Mouse (Mus musculus) gastrocnemius, adult 18-20 months (tissue): ENCODE measurements around the gene Olfr743. TPM values are rescaled to one million over a fixed set of nuclear protein-coding genes. Genes with fewer than 3 reads are reported as not detected.
"Not testable (repeated sequence)": the region's sequence is repeated elsewhere in the genome, so short reads cannot be mapped to it uniquely, and the experiment has no call there.

ENCODE experiments used
- DNase-seq: peaks from one replicate; pipeline ENCODE4 v3.0.0; 2021; ENCODE audit warnings: low spot score
- long read RNA-seq, 2 experiments: library from polyadenylated mRNA; stranded (forward); transcript quantifications; one replicate each; pipeline ENCODE4 v2.0.0; 2021
- total RNA-seq, 2 experiments: library from RNA; stranded (reverse); gene quantifications; 2 replicates each; pipeline ENCODE4 v1.2.3; 2021

The Olfr743 gene
- total RNA-seq = not detected
- long read RNA-seq, experiment 1 = 0 reads
- long read RNA-seq, experiment 2 = 0 reads

GRCm38 (mm10) chr14:50521539-50521938, at the start of gene Olfr743:
TSS of gene Olfr743 (plus strand) at chr14:50521839.
- no peak for DNase-seq

- no peak for DNase-seq
These were observed 49.2 kb upstream of the Olfr743 start, which contains the start of gene Olfr741 for GRCm38 (mm10) chr14:50472438-50472837. TSS of gene Olfr741 (plus strand) at chr14:50472738.

- no peak for DNase-seq
These were observed 43.2 kb upstream of the Olfr743 start for GRCm38 (mm10) chr14:50478406-50478805.

GRCm38 (mm10) chr14:50503300-50503699, 18.3 kb upstream of the Olfr743 start, which contains the start of gene Olfr742:
TSS of gene Olfr742 (plus strand) at chr14:50503600.
- DNase-seq = no peak

GRCm38 (mm10) chr14:50552734-50553133, 31.1 kb downstream of the Olfr743 start:
- no peak for DNase-seq

GRCm38 (mm10) chr14:50573056-50573455, 51.4 kb downstream of the Olfr743 start:
- not testable (repeated sequence) for DNase-seq

Other genes starting within 250 kb of the Olfr743 start
- gene Olfr732, start 237.6 kb upstream of the Olfr743 start, total RNA-seq = not detected
- not detected for gene Olfr733, start 220.3 kb upstream of the Olfr743 start, total RNA-seq
- gene Olfr734, start 195.1 kb upstream of the Olfr743 start, total RNA-seq = not detected
- not detected for gene Olfr735, start 173.0 kb upstream of the Olfr743 start, total RNA-seq
- not detected for gene Tlr11, start 163.9 kb upstream of the Olfr743 start, total RNA-seq
- gene Olfr736, start 140.7 kb upstream of the Olfr743 start, total RNA-seq = not detected
- not detected for gene Olfr738, start 114.3 kb upstream of the Olfr743 start, total RNA-seq
- not detected for gene Olfr739, start 103.2 kb upstream of the Olfr743 start, total RNA-seq
- gene Olfr740, start 76.3 kb upstream of the Olfr743 start, total RNA-seq = not detected
- gene Olfr741, start 49.1 kb upstream of the Olfr743 start, total RNA-seq = not detected
- gene Olfr742, start 18.2 kb upstream of the Olfr743 start, total RNA-seq = not detected
- gene Olfr744, start 93.0 kb downstream of the Olfr743 start, total RNA-seq = not detected
- gene Olfr745, start 117.5 kb downstream of the Olfr743 start, total RNA-seq = not detected
- not detected for gene Olfr746, start 125.2 kb downstream of the Olfr743 start, total RNA-seq
- not detected for gene Olfr747, start 171.4 kb downstream of the Olfr743 start, total RNA-seq
- gene Olfr748, start 185.5 kb downstream of the Olfr743 start, total RNA-seq = not detected
- not detected for gene Olfr749, start 223.3 kb downstream of the Olfr743 start, total RNA-seq